Mouse (Mus musculus): ENCODE measurements around the gene Pygo1. TPM values are rescaled to one million over a fixed set of nuclear protein-coding genes. Genes with fewer than 3 reads are reported as not detected.

Gene Pygo1
- polyA plus RNA-seq, 1 experiment from 2014 or later, result 16.0 TPM

DNA sequence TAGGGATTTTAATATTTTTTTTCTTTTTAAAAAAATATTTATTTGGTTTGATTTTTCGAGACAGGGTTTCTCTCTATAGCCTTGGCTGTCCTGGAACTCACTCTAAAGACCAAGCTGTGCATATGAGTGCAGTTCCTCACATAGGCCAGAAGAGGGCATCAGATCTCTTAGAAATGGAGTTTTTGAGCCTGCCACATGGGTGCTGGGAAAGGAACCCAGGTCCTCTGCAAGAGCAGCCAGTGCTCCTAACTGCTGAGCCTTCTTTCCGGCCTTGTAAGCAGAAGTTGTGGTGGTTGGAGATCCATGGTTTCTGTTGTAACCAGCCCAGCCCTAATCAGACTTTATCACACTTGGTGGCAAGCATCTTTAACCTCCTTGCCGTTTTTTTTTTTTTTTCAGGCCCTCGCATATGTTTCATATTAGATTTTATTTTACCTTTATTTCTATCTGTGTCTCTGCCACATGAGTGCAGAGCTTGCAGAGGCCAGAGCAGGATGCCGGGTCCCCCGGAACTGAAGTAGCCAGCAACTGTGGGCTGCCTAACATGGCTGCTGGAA is 30.6 kb upstream of the Pygo1 start:
- Histone ChIP-seq H3K36me3 (no peaks in the 10 kb centered on the region), H3K27ac (replicated peaks) (no peak overlapping the region), H3K4me1 (replicated peaks) (no peaks in the 10 kb centered on the region), H3K9me3 (no peaks in the 10 kb centered on the region), H3K27me3 (no peaks in the 10 kb centered on the region), H3K9ac (no peak overlapping the region), H3K4me3 (no peak overlapping the region), H3K4me2 (no peak overlapping the region)
- WGBS, result 97% methylated on average over 6 of the region's 6 CpGs
- no peak for ATAC-seq (ENCODE audit: low FRiP score, low read depth)

DNA sequence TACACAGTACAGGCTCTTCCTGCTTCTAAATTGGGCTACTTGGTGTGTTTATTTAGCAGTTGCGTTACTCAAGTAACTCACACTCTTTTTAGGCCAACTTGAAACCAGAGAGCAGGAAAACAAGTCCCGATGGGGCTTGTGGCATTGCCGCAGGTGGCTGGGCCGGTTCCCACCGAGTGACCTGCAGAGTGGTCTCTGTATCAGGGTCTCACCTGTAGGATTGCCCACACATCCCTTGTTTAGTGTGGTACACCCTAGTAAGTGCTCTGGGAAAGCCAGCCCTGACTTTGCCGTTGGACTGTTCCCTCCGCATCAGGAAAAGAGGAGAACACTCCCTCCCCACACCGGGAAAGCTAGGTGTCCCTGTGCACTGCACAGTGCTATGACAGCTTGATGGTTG is 23.4 kb upstream of the Pygo1 start:
- WGBS, result 91% methylated on average over 8 of the region's 8 CpGs

DNA sequence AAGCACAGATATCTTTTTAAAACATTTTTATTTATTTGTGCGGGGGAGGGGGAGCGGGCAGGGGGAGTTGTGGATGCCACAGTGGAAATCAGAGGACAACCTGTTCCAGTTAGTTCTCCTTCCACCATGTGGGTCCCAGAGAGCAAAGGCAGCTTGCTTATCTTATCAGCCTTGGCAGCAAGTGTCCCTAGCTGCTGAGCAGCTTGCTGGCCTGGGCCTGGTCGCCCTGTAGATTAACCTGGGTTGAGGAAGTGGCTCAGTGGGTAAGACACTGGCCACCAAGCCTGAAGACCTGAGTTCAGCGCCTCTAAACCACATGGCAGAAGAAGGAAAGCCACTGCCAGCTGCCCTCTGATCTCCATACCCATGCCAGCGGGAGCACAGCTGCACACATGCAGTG is 22.8 kb upstream of the Pygo1 start:
- H3K36me3 ChIP-seq, result no peaks in the 10 kb centered on the region
- no peak overlapping the region for H3K4me2 ChIP-seq
- 97% methylated on average over 5 of the region's 5 CpGs for WGBS
- ATAC-seq (ENCODE audit: low FRiP score, low read depth), result no peak
- H3K27me3 ChIP-seq, result no peaks in the 10 kb centered on the region
- H3K9me3 ChIP-seq, result no peaks in the 10 kb centered on the region
- no peak overlapping the region for H3K27ac ChIP-seq (replicated peaks)
- H3K4me1 ChIP-seq (replicated peaks), result no peaks in the 10 kb centered on the region; the same call in 1 of the 2 replicates
- H3K4me3 ChIP-seq, result no peak overlapping the region
- H3K9ac ChIP-seq, result no peak overlapping the region

More for the DNA sequence above, 23.4 kb upstream of the Pygo1 start:
- ATAC-seq (ENCODE audit: low FRiP score, low read depth), result no peak
- Histone ChIP-seq H3K9ac (no peak overlapping the region), H3K27me3 (no peaks in the 10 kb centered on the region), H3K36me3 (no peaks in the 10 kb centered on the region), H3K27ac (replicated peaks) (no peak overlapping the region), H3K4me1 (replicated peaks) (no peaks in the 10 kb centered on the region; the same call in 1 of the 2 replicates), H3K4me3 (no peak overlapping the region), H3K4me2 (no peak overlapping the region), H3K9me3 (no peaks in the 10 kb centered on the region)

DNA sequence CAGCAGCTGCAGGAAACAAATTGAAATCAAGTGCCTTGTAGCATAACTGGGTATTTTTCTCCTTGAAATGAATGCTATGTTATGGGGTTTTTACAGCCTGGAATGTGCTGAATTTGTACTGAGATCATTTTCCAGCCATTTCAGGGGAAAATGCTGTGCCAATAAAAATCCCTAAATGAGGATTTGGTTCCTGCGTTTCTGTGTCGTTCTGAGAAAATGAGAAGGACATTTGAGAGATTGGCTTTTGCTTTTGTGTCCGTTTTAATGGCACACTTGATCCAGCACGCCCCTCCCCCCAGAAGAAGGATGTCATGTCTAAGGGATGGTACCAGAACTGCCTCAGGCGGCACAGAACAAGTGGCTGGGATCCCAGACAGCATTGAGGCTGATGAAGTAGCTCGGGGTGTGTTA is 18.7 kb upstream of the Pygo1 start:
- WGBS, result 66% methylated on average over 6 of the region's 6 CpGs
- no peak for ATAC-seq (ENCODE audit: low FRiP score, low read depth)
- Histone ChIP-seq H3K4me2 (no peak overlapping the region), H3K4me3 (no peak overlapping the region), H3K36me3 (no peaks in the 10 kb centered on the region), H3K9me3 (no peaks in the 10 kb centered on the region), H3K27me3 (no peaks in the 10 kb centered on the region), H3K27ac (replicated peaks) (peak overlapping the region; percentile 45; the same call in 1 of the 2 replicates), H3K4me1 (replicated peaks) (no peaks in the 10 kb centered on the region; the same call in 1 of the 2 replicates), H3K9ac (no peak overlapping the region)

DNA sequence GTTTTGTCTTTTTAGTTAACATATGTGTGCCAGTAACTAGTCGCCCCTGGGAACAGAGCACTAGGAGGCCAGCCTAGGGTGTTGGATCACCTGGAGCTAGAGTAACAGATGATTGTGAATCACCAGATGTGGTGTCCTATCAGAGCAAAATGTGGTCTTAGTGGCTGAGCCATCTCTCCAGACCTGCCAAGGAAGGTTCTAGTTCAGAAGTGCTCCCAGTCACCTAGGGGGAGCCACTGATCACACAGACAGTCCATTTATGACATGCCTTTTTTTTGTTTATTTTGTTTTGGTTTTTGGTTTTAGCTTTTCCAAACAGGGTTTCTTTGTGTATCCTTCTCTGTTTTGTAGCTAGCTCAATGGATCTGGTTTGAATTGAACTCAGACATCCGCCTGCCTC is 14.1 kb upstream of the Pygo1 start:
- no peaks in the 10 kb centered on the region for H3K27me3 ChIP-seq
- no peaks in the 10 kb centered on the region for H3K36me3 ChIP-seq
- H3K9ac ChIP-seq, result no peak overlapping the region
- WGBS, result 90% methylated on average over 2 of the region's 2 CpGs
- H3K4me1 ChIP-seq (replicated peaks), result no peaks in the 10 kb centered on the region; the same call in 1 of the 2 replicates
- H3K4me3 ChIP-seq, result no peak overlapping the region
- no peak overlapping the region for H3K27ac ChIP-seq (replicated peaks)
- H3K9me3 ChIP-seq, result no peaks in the 10 kb centered on the region
- H3K4me2 ChIP-seq, result no peak overlapping the region
- no peak for ATAC-seq (ENCODE audit: low FRiP score, low read depth)

DNA sequence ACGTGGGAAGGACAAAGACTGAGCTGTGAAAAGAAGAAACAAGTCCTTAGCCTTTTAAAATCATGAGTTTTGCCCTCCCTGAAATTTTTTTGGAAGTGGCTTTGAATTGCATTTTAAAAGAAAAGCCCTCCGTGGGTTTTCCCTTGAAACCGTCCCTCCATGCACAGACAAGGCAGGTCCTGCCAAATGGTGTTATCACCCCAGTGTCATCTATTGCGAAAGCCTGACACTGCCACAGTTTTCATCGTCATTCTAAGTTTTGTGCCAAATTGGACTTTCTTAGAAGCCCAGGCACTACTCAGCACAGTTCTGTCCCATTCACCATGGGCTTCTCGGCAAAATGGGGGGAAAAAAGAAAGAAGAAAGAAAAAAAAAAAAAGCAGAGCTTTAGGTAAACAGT is 11.9 kb upstream of the Pygo1 start:
- H3K27me3 ChIP-seq, result no peaks in the 10 kb centered on the region
- 78% methylated on average over 6 of the region's 6 CpGs for WGBS
- H3K4me2 ChIP-seq, result no peak overlapping the region
- no peaks in the 10 kb centered on the region for H3K36me3 ChIP-seq
- H3K9ac ChIP-seq, result 0 out of 2 replicates have a peak overlapping the region, but pooled peaks have one; percentile 4
- no peak overlapping the region for H3K4me3 ChIP-seq
- ATAC-seq (ENCODE audit: low FRiP score, low read depth), result no peak
- H3K27ac ChIP-seq (replicated peaks), result no peak overlapping the region
- no peaks in the 10 kb centered on the region for H3K9me3 ChIP-seq
- no peaks in the 10 kb centered on the region for H3K4me1 ChIP-seq (replicated peaks)

DNA sequence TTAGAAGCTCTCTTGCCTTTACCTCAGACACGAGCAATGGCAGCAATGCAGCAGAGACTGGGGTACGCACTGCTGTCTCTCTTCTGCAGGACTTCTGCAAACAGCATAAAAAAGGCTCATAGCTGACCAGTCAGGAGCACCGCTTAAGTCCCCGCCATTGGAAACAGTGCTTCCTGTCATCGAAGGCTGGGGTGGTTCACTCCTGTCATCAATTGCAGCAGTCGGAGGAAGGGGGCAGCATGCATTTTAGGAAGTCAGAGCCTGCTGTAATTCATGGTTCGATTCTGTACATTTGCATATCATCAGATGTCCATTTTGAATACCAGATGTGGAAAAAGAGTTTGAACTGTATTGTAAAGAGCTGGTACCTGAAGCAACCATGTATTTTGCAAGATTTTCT is 9.7 kb upstream of the Pygo1 start:
- Histone ChIP-seq H3K4me3 (no peak overlapping the region), H3K9ac (no peak overlapping the region), H3K36me3 (no peaks in the 10 kb centered on the region), H3K9me3 (no peaks in the 10 kb centered on the region), H3K27me3 (no peaks in the 10 kb centered on the region), H3K4me2 (no peak overlapping the region), H3K27ac (replicated peaks) (no peak overlapping the region), H3K4me1 (replicated peaks) (no peaks in the 10 kb centered on the region)
- ATAC-seq (ENCODE audit: low FRiP score, low read depth), result no peak
- WGBS, result 75% methylated on average over 7 of the region's 7 CpGs

DNA sequence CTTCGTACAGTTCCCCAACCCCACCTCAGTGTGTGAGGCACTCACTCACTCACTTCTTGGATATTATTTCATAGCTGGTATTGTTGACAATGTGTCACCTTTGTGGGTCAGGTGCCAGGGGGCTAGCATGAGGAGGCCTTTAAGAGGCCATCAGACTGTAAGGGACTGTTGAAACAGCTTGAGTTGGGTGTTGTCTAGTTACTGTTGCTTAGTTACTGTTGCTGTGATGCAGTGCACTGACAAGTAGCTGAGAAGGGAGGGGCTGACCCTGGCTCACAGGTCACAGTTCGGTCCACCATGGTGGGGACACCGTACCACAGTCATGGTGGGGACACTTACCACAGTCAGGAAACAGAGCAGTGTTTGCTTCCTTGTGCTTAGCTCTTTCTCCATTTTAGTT is 2.4 kb upstream of the Pygo1 start:
- Histone ChIP-seq H3K27ac (replicated peaks) (no peak overlapping the region), H3K4me3 (no peak overlapping the region), H3K4me2 (no peak overlapping the region), H3K9ac (no peak overlapping the region), H3K9me3 (no peaks in the 10 kb centered on the region), H3K36me3 (no peaks in the 10 kb centered on the region), H3K27me3 (no peaks in the 10 kb centered on the region), H3K4me1 (replicated peaks) (peaks cover 25% of the 10 kb centered on the region)
- ATAC-seq (ENCODE audit: low FRiP score, low read depth), result no peak
- WGBS, result 70% methylated on average over 3 of the region's 3 CpGs

DNA sequence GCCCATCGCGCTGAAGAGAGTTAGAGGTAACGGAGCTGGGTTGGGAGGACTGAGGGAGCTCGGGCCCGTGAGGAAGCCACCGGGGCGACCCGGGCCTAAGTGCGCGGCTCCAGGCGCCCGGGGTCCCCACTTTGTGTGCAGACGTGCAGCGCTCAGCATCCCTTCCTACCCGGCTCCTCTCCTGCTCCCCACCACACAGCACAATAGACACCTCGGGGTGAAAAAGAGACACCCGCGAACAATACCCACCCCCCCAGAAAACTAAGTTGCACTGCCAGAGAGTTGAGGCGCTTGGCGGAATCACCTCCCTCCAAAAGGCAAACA is 452 bp downstream of the Pygo1 start:
- WGBS, result under 1% methylated on average over 19 of the region's 20 CpGs
- no peak; the same call in 1 of the 2 replicates for ATAC-seq (ENCODE audit: low FRiP score, low read depth)
- H3K4me3 ChIP-seq, result peak overlapping the region; percentile 53
- no peaks in the 10 kb centered on the region for H3K27me3 ChIP-seq
- H3K4me1 ChIP-seq (replicated peaks), result peaks cover 27% of the 10 kb centered on the region
- H3K4me2 ChIP-seq, result peak overlapping the region; percentile 91
- H3K9me3 ChIP-seq, result no peaks in the 10 kb centered on the region
- no peaks in the 10 kb centered on the region for H3K36me3 ChIP-seq
- peak overlapping the region; percentile 84 for H3K27ac ChIP-seq (replicated peaks)
- H3K9ac ChIP-seq, result peak overlapping the region; percentile 72

DNA sequence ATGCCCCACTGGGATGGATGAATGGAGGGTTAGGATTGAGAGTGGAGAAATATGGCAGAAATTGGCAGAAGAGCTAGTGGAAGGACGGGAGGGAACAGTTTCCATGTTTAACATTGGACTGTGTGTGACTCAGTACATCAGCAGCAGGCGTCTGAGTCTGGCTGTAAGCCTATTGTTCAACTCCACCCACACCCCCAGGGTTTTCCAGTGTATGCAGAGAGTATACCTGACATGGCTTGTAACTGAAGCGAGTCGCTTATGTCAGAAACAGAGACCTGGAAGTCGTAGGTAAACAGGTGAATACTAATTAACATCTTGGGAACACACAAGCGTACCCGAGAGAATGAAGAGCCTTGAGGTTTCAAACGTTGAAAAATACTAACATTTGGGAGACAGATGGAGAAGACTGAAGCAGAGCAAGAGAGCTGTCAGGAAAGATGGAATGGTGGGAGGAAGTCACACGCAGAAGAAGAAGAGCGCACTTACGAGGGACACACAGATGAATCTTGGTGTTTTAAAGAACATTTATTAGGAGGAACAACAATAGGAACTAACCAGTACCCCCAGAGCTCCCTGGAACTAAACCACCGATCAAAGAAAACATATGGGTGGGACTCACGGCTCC is 5.8 kb downstream of the Pygo1 start:
- H3K9me3 ChIP-seq, result no peaks in the 10 kb centered on the region
- H3K4me3 ChIP-seq, result no peak overlapping the region
- no peaks in the 10 kb centered on the region for H3K36me3 ChIP-seq
- H3K27me3 ChIP-seq, result no peaks in the 10 kb centered on the region
- ATAC-seq (ENCODE audit: low FRiP score, low read depth), result no peak
- no peak overlapping the region for H3K9ac ChIP-seq
- no peak overlapping the region for H3K27ac ChIP-seq (replicated peaks)
- H3K4me2 ChIP-seq, result no peak overlapping the region
- WGBS, result 79% methylated on average over 13 of the region's 13 CpGs
- peaks cover 20% of the 10 kb centered on the region for H3K4me1 ChIP-seq (replicated peaks)

DNA sequence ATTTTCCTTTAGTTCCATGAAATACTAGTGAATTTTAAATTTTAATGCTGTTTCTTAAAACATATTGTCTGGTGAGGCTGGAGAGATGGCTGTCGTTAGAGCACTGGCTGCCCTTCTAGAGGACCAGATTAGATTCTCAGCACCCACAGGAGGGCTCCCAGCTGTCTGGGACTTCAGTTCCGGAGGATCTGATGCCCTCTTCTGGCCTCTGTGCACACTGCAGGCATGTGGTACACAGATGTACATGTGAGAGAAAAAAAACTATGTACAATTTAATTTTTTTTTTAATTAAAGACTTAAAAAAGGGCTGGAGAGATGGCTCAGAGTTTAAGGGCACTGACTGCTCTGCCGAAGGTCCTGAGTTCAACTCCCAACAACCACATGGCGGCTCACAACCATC is 9.9 kb downstream of the Pygo1 start:
- no peak overlapping the region for H3K4me2 ChIP-seq
- H3K36me3 ChIP-seq, result no peaks in the 10 kb centered on the region
- no peak overlapping the region for H3K4me3 ChIP-seq
- no peak overlapping the region for H3K27ac ChIP-seq (replicated peaks)
- H3K4me1 ChIP-seq (replicated peaks), result no peaks in the 10 kb centered on the region
- H3K9me3 ChIP-seq, result no peaks in the 10 kb centered on the region
- 84% methylated on average over 4 of the region's 4 CpGs for WGBS
- no peaks in the 10 kb centered on the region for H3K27me3 ChIP-seq
- no peak overlapping the region for H3K9ac ChIP-seq
- ATAC-seq (ENCODE audit: low FRiP score, low read depth), result no peak

DNA sequence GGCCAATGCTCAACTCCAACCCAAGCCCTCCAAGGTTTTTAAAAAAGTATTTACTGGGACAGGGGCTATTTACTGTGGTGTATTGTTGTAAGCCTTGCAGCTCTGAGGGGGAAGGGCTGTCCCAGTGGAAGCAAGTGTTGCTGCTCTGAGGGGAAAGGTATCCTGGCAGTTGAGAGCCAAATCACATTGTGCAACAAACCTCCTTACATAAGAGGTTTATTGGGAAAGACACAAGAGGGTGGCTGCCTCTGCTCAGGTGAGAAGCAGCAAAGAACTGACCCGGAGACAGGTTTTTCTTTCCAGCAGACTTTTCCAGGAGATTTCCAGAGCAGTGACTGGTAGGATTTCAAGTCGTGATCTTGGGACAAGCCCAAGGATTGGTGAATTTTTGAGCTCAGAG is 10.9 kb downstream of the Pygo1 start:
- Histone ChIP-seq H3K9ac (no peak overlapping the region), H3K4me2 (no peak overlapping the region), H3K4me3 (no peak overlapping the region), H3K27me3 (no peaks in the 10 kb centered on the region), H3K9me3 (no peaks in the 10 kb centered on the region), H3K27ac (replicated peaks) (0 out of 2 replicates have a peak overlapping the region, but pooled peaks have one; percentile 3), H3K4me1 (replicated peaks) (no peaks in the 10 kb centered on the region), H3K36me3 (no peaks in the 10 kb centered on the region)
- ATAC-seq (ENCODE audit: low FRiP score, low read depth), result no peak
- WGBS, result 74% methylated on average over 2 of the region's 2 CpGs

DNA sequence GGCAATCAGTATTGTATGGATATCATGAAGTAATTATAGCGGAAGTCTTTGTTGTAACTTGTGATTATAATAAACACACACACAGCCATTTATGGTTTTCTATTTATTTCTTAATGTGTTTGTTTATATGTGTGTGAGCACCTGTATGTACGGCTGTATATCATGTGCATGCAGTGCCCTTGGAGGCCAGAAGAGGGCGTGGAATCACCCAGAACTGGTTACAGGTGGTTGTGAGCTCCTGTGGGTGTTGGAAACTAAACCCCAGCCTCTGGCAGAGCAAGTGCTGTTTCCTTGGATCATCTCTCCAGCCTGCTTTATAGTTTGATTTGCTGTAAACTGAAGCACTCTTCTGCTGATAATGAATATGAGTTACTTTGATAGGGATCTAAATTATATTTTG is 18.0 kb downstream of the Pygo1 start:
- Histone ChIP-seq H3K36me3 (peaks cover 27% of the 10 kb centered on the region), H3K9ac (no peak overlapping the region), H3K27me3 (no peaks in the 10 kb centered on the region), H3K9me3 (0 out of 2 replicates have a peak, but pooled peaks cover 6% of the 10 kb centered on the region), H3K4me3 (no peak overlapping the region), H3K4me2 (no peak overlapping the region), H3K27ac (replicated peaks) (no peak overlapping the region), H3K4me1 (replicated peaks) (no peaks in the 10 kb centered on the region)
- 60% methylated on average over 3 of the region's 3 CpGs for WGBS
- no peak for ATAC-seq (ENCODE audit: low FRiP score, low read depth)

Data from hindbrain, embryonic 15.5 days (tissue).